Mouse (Mus musculus) yolk sac, embryonic 10.5 days (tissue): ENCODE results near the gene Lrrc4c.

Experiments
- DNase-seq: peaks from one replicate; pipeline ENCODE4 v3.0.0-alpha.2; 2017; ENCODE audit warnings: low spot score

Lrrc4c gene

DNA sequence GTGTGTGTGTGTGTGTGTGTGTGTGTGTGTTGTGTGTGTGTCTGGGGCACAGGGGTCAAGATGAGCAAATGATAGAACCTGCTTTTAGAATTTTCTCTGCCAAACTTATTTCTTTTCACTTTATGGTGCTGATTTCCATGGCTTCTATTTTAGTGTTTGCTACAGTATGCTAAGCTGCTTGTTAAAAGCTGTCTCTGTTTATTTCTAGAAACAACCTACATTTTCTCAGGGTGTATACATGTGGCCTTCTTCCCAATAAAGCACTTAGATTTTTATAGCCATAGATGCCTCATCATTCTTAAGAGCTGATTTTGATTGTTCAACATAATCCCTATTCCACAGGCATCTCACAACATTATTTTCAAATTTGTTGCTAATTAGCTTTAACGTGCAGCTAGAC is 229.2 kb downstream of the Lrrc4c start:
- DNase-seq = no peak

DNA sequence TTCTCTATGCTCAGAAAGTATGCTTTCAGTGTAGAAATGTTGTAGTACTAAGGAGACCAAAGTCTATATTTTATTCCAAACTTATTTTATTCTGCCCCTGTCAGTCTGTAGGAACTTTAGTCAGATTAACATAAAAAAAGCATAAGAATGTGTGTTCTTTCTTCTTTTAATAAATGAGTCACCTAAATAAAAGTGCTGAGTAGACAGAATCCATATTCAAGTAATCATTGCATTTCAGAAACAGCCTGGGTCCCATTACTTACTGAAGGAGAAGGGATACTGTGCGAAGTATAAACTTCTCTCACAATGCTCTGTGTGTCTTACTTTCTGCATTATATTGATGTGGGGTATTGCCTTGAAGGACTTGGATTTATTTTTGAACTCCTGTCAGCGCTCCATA is 255.8 kb downstream of the Lrrc4c start:
- DNase-seq = no peak

- no peak for DNase-seq
These were observed 259.7 kb downstream of the Lrrc4c start for GRCm38 (mm10) chr2:96577701-96578100.

DNA sequence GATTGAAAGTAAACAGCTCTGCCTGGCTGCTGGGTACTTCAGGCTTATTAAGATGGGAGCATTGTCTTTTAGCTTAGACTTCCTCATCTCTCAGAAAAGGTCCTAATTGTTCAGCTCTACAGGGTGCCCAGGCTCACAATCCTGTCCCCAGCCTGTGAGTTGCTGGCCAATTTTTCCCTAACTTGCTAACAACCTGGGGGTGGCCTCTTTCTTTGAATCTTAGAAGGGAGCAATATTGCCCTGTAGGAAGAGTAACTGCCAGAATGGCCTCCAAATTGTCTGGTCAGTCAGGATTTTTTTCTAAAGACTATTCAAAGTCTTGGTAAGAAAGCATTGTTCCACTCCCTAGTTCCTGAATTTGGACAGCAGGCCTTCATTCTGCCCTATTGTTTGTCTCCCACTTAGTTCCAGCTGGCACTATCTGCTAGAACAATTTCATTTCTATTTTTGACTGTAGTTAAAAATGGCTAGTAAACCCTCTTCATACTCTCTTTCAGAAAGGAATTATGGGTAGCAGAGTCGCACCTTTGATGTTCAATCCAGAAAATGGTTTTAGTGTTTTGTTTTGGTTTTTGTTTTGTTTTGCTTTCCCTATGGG is 262.3 kb downstream of the Lrrc4c start:
- DNase-seq = no peak

GRCm38 (mm10) chr2:96585665-96586064 is 267.7 kb downstream of the Lrrc4c start:
- no peak for DNase-seq

GRCm38 (mm10) chr2:96604801-96605200 is 286.8 kb downstream of the Lrrc4c start:
- DNase-seq = no peak

DNA sequence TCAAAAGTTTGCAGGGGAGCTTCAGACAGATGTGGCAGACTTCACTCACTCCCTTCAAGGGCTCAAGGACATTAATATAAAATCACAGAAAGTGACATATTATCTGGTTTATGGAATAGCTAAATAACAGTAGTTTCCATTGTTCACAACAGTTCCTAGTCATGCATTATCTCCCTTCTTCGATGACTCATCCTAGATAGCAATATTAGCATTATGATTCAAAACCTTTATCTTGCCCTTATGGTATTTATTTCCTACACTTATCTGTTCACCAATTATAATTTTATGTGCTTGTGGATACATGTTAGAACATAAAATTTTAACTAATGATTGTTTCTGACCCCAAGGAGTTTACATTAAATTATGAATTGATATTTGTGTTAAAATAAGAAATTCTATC is 296.2 kb downstream of the Lrrc4c start:
- DNase-seq = no peak

GRCm38 (mm10) chr2:96618691-96619205 is 300.8 kb downstream of the Lrrc4c start:
- DNase-seq = no peak

- DNase-seq = no peak
These were observed 349.1 kb downstream of the Lrrc4c start for GRCm38 (mm10) chr2:96667113-96667512.

- DNase-seq = no peak
These were observed 363.8 kb downstream of the Lrrc4c start for GRCm38 (mm10) chr2:96681806-96682205.

DNA sequence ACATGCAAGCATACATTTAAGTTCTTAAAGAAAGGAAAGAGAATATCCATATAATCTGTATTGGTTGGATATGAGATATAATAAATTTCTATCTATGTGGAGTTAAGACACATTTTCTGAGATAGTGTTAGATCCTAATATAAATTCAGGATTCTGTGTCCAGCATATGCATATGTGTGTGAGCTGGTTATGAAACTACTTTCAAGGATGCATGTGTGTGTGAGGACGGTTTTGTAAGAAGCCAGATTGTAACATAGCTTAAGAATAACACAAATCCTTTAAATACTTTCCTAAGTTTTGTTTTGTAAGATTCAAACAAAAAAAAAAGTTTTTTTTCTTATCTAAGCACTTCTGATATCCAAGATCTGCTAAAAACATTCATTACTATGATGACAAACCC is 367.4 kb downstream of the Lrrc4c start:
- no peak for DNase-seq

- DNase-seq = no peak
These were observed 387.0 kb downstream of the Lrrc4c start for GRCm38 (mm10) chr2:96705004-96705403.

DNA sequence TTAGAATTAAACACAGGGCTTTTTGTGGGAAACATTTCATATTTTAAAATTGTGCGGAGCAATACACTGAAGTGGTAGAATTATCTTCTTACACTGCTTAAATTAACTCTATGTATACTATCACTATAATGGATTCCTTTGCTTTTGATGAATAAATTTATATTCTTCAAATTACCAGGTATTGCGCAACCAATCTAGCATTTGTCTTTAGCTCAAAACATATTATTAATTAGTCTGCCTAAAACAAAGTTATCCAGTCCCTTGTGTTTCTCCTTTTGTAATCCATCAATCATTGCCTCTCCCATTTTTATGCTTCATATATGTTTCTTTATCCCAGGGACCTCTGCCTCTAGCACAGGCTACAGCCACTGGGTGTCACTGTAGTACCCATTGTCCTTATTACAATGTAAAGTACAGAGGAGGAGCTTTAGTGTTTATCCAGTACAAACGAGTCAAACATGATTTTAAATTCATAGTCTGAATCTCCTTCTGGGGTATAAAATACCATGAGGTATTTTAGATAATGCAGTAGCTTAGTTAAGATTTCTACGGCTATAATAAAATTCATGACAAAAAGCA is 389.9 kb downstream of the Lrrc4c start:
- no peak for DNase-seq

GRCm38 (mm10) chr2:96714561-96714960 is 396.6 kb downstream of the Lrrc4c start:
- no peak for DNase-seq

DNA sequence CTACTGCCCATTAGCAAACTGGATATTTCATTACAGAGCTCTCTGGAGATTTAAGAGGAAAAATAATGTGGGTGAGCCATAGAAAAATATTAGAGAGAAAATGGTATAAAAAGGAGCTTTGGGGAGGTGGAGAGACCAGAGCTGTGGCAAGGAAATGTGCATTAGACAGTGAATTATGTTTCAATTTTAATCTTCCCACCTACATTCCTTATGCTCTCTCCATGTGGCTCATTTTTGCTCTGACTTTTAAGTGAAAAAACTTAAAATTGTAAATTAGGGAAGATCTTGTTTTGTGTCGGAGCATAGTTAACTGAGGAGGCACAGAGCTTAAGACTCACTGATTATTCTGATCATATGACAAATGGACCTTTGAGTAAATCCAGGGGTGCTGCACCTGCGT is 399.4 kb downstream of the Lrrc4c start:
- DNase-seq = no peak

DNA sequence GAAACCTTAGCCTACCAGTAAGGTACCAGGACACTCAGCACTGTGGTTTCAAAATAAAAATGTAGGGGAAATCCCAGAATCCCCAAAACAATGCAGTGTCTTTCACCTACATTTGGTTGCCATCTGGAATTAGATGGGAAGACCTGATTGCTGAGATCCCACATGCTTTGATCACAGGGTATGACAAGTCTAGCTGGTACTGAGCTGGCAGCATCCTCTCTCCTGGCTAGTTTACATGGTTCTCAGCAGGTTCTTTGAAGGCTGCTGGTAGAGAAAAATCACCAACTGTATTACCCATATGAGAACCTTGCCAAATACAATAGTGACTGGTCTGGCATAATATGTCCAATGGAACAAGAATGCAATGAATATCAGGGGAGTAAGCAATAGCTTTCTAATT is 405.4 kb downstream of the Lrrc4c start:
- DNase-seq = no peak

DNA sequence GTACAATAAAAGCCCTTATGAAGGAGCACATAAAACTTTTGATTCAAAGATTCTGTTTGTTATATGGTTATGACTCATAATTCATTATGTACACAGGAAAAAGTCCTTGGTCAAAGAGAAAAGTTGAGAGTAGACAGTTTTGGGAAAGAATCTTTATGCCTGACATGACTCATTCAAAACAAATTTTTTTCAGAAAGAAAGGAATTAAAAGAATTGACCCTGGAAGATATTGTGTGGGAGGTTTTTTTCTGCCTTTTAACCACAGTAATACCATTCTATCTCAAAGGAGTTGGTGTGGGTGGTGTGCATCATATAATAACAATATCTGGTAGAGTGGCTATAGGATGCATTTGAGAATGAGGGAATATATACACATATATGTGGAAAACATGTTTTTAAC is 418.1 kb downstream of the Lrrc4c start:
- no peak for DNase-seq

DNA sequence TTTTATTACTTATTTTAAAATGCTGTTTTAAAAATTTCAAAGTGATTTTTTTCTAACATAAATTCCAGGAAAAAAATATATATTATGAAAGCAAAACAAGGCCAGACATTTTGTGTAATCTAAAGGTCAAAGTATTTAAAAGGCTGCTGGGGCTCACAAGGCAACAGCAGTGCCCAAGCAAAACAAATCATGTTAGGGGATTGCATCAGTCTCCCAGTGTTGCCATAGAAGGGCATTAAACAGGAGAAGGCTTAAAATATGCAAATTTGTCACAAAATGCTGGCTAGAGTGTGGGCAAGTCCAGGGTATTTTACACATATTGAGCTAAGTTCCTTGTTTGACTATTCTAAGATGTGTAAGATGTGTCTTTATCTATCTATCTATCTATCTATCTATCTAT is 437.1 kb downstream of the Lrrc4c start:
- DNase-seq = no peak

DNA sequence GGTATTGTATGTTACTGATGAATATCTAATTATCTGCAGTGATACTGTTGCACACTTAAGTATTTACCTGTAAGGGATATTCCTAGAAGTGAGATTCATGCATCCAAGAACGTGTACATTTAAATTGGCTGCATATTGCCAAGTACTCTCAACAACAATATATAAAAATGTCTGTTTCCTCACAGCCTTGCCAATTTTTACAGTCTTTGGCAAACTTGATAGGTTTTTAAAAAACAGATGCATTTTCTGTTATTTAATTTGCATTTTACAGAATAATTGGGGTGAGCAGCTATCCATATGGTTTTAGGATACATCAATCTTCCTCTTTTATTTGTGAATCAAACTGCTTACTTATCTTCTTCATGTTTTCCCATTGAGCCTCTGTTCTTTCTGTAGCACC is 439.7 kb downstream of the Lrrc4c start:
- DNase-seq = no peak

DNA sequence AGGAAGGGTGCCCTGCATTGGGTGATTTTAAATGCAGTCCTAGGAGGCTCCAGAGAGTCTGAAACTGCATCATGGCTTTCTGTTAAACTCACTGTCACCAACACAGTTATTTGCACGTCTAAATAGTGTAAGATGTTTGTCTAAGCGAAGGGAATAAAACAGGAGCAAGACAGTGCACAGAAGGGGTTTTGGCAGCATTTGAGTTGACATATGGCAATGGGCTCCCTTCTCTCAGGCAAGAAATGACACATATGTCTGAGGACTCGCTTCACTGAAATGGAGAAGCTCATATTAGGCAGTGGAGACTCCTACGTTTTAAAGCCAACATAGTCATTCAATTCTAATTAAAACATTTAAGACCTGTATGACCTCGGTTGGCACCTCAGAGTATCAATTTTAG is 445.6 kb downstream of the Lrrc4c start:
- DNase-seq = no peak

DNA sequence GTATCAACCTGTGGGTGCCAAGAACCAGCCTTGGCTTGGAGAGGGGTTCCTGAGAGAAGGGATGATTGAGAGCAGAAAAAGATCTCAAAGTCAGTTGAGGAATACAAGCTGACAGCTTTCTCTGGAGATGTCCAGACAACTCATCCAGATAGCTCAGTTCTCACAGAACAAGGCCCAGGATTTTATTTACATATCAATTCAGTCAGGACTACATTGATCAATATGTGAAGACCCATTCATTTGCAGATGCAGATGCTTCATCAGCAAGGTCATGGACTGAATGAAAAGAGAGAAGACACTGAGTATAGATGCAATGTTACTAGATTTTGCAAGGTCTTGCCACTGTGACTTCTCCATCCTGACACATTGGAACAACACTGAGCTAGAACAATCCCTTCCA is 457.4 kb downstream of the Lrrc4c start:
- no peak for DNase-seq

DNA sequence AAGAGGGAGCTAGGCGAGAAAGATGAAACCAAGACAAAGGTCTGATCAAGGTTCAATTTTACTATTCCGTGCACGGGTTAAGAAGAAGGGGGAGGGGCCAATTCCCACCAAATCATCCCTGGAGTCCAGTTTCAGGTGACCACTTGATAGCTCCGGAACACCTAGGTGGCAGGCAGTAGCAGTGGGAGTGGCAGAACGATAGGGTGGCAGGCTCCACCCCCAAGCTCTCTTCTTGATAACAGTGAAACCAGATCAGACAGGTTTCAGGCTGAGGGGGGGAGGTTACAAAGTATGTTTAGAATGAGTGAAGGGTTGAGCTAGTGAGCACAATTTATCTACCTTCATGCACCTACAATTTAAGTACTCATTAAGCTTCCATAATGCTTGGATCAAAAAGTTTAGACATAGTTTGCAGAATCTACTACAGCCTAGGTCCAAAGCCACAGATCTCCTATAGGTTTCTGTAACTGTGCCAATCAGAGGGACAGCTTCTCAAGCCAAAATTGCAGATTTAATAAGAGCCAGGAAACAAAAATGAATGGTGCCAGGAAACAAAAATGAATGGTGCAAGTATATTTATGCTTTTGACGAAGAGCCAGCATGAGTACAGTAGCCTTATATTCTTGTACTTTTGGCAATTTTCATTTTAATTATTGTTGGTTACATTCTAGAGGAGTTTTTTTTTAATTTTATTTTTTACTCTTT is 478.9 kb downstream of the Lrrc4c start:
- no peak for DNase-seq

GRCm38 (mm10) chr2:96850839-96851396 is 532.9 kb downstream of the Lrrc4c start:
- no peak for DNase-seq
